Mouse (Mus musculus): ENCODE results near the gene Inpp4a. TPM values are rescaled to one million over a fixed set of nuclear protein-coding genes. Genes with fewer than 3 reads are reported as not detected.

Inpp4a gene
- 17.8 and 18.6 TPM in 2 replicates for polyA plus RNA-seq (2014; fragmentation: Nextera tagmentation; extraction: Ambion mirVana)

GRCm38 (mm10) chr1:37299540-37300491 lies at the start of gene Inpp4a:
Gene Inpp4a, plus strand, starts transcription at chr1:37299865.
- peak within 1 kb of the TSS; percentile 82 for H3K9ac ChIP-seq (ENCODE audit: low read depth, low read length)
- peak; percentile 94 for ATAC-seq (ENCODE audit: low FRiP score, low TSS enrichment)
- peaks cover 7% of the 10 kb centered on the region; the same call in 1 of the 2 replicates for H3K4me1 ChIP-seq (ENCODE audit: control insufficient read depth, insufficient read depth, low read length)
- H3K4me2 ChIP-seq (replicated peaks; ENCODE audit: low read depth, low read length): peak within 1 kb of the TSS; percentile 68
- H3K4me3 ChIP-seq (ENCODE audit: low read length): peak within 1 kb of the TSS; percentile 85
- H3K27ac ChIP-seq (ENCODE audit: low read depth, low read length): no peak within 1 kb of the TSS; the same call in 1 of the 2 replicates
- H3K36me3 ChIP-seq (ENCODE audit: control insufficient read depth, insufficient read depth, low read length): no peaks in the 10 kb centered on the region
- no peaks in the 10 kb centered on the region for H3K9me3 ChIP-seq (ENCODE audit: control insufficient read depth, low read length)
- H3K27me3 ChIP-seq (ENCODE audit: control insufficient read depth, insufficient read depth, low read length): no peaks in the 10 kb centered on the region
- under 1% methylated on average over 74 of the region's 77 CpGs for WGBS

GRCm38 (mm10) chr1:37250643-37251310 lies 48.9 kb upstream of the Inpp4a start:
- Histone ChIP-seq H3K36me3 (ENCODE audit: control insufficient read depth, insufficient read depth, low read length) (no peaks in the 10 kb centered on the region), H3K4me1 (ENCODE audit: control insufficient read depth, insufficient read depth, low read length) (no peaks in the 10 kb centered on the region), H3K4me2 (replicated peaks; ENCODE audit: low read depth, low read length) (no peak overlapping the region), H3K27ac (ENCODE audit: low read depth, low read length) (no peak overlapping the region), H3K9me3 (ENCODE audit: control insufficient read depth, low read length) (no peaks in the 10 kb centered on the region), H3K4me3 (ENCODE audit: low read length) (no peak overlapping the region), H3K27me3 (ENCODE audit: control insufficient read depth, insufficient read depth, low read length) (no peaks in the 10 kb centered on the region), H3K9ac (ENCODE audit: low read depth, low read length) (no peak overlapping the region)
- 40% methylated on average over 5 of the region's 5 CpGs for WGBS
- ATAC-seq (ENCODE audit: low FRiP score, low TSS enrichment): no peak

- 89% methylated on average over 2 of the region's 2 CpGs for WGBS
Observed at GRCm38 (mm10) chr1:37258443-37258842, 41.2 kb upstream of the Inpp4a start.

GRCm38 (mm10) chr1:37272464-37272863 lies 27.2 kb upstream of the Inpp4a start:
- Histone ChIP-seq H3K36me3 (ENCODE audit: control insufficient read depth, insufficient read depth, low read length) (no peaks in the 10 kb centered on the region), H3K4me2 (replicated peaks; ENCODE audit: low read depth, low read length) (no peak overlapping the region), H3K27me3 (ENCODE audit: control insufficient read depth, insufficient read depth, low read length) (no peaks in the 10 kb centered on the region), H3K27ac (ENCODE audit: low read depth, low read length) (no peak overlapping the region), H3K4me1 (ENCODE audit: control insufficient read depth, insufficient read depth, low read length) (no peaks in the 10 kb centered on the region), H3K4me3 (ENCODE audit: low read length) (no peak overlapping the region), H3K9ac (ENCODE audit: low read depth, low read length) (no peak overlapping the region), H3K9me3 (ENCODE audit: control insufficient read depth, low read length) (no peaks in the 10 kb centered on the region)
- ATAC-seq (ENCODE audit: low FRiP score, low TSS enrichment): peak; percentile 49; the same call in 1 of the 2 replicates
- 7% methylated on average over 7 of the region's 7 CpGs for WGBS

More at GRCm38 (mm10) chr1:37258443-37258842, 41.2 kb upstream of the Inpp4a start:
- Histone ChIP-seq H3K9me3 (ENCODE audit: control insufficient read depth, low read length) (peaks cover 3% of the 10 kb centered on the region; the same call in 1 of the 2 replicates), H3K4me1 (ENCODE audit: control insufficient read depth, insufficient read depth, low read length) (no peaks in the 10 kb centered on the region), H3K4me2 (replicated peaks; ENCODE audit: low read depth, low read length) (no peak overlapping the region), H3K9ac (ENCODE audit: low read depth, low read length) (no peak overlapping the region), H3K4me3 (ENCODE audit: low read length) (no peak overlapping the region), H3K36me3 (ENCODE audit: control insufficient read depth, insufficient read depth, low read length) (no peaks in the 10 kb centered on the region), H3K27ac (ENCODE audit: low read depth, low read length) (no peak overlapping the region), H3K27me3 (ENCODE audit: control insufficient read depth, insufficient read depth, low read length) (no peaks in the 10 kb centered on the region)
- no peak for ATAC-seq (ENCODE audit: low FRiP score, low TSS enrichment)

GRCm38 (mm10) chr1:37286556-37286955 lies 13.1 kb upstream of the Inpp4a start:
- H3K27me3 ChIP-seq (ENCODE audit: control insufficient read depth, insufficient read depth, low read length): no peaks in the 10 kb centered on the region
- H3K27ac ChIP-seq (ENCODE audit: low read depth, low read length): no peak overlapping the region
- no peak for ATAC-seq (ENCODE audit: low FRiP score, low TSS enrichment)
- H3K9me3 ChIP-seq (ENCODE audit: control insufficient read depth, low read length): peaks cover 6% of the 10 kb centered on the region; the same call in 1 of the 2 replicates
- H3K36me3 ChIP-seq (ENCODE audit: control insufficient read depth, insufficient read depth, low read length): no peaks in the 10 kb centered on the region
- no peak overlapping the region for H3K9ac ChIP-seq (ENCODE audit: low read depth, low read length)
- no peaks in the 10 kb centered on the region for H3K4me1 ChIP-seq (ENCODE audit: control insufficient read depth, insufficient read depth, low read length)
- 74% methylated on average over 7 of the region's 7 CpGs for WGBS
- no peak overlapping the region for H3K4me3 ChIP-seq (ENCODE audit: low read length)
- no peak overlapping the region for H3K4me2 ChIP-seq (replicated peaks; ENCODE audit: low read depth, low read length)

- Histone ChIP-seq H3K4me2 (replicated peaks; ENCODE audit: low read depth, low read length) (no peak overlapping the region), H3K4me3 (ENCODE audit: low read length) (no peak overlapping the region), H3K36me3 (ENCODE audit: control insufficient read depth, insufficient read depth, low read length) (no peaks in the 10 kb centered on the region), H3K27ac (ENCODE audit: low read depth, low read length) (no peak overlapping the region), H3K9me3 (ENCODE audit: control insufficient read depth, low read length) (peaks cover 6% of the 10 kb centered on the region; the same call in 1 of the 2 replicates), H3K27me3 (ENCODE audit: control insufficient read depth, insufficient read depth, low read length) (no peaks in the 10 kb centered on the region), H3K9ac (ENCODE audit: low read depth, low read length) (no peak overlapping the region), H3K4me1 (ENCODE audit: control insufficient read depth, insufficient read depth, low read length) (no peaks in the 10 kb centered on the region)
- WGBS: 62% methylated on average over 1 of the region's 1 CpGs
- ATAC-seq (ENCODE audit: low FRiP score, low TSS enrichment): no peak
Observed at GRCm38 (mm10) chr1:37287748-37288147, 11.9 kb upstream of the Inpp4a start.

GRCm38 (mm10) chr1:37288181-37288935 lies 11.3 kb upstream of the Inpp4a start:
- no peaks in the 10 kb centered on the region for H3K4me1 ChIP-seq (ENCODE audit: control insufficient read depth, insufficient read depth, low read length)
- no peak overlapping the region for H3K9ac ChIP-seq (ENCODE audit: low read depth, low read length)
- no peaks in the 10 kb centered on the region for H3K36me3 ChIP-seq (ENCODE audit: control insufficient read depth, insufficient read depth, low read length)
- H3K4me3 ChIP-seq (ENCODE audit: low read length): no peak overlapping the region
- WGBS: 65% methylated on average over 11 of the region's 11 CpGs
- no peak overlapping the region for H3K4me2 ChIP-seq (replicated peaks; ENCODE audit: low read depth, low read length)
- H3K9me3 ChIP-seq (ENCODE audit: control insufficient read depth, low read length): peaks cover 6% of the 10 kb centered on the region; the same call in 1 of the 2 replicates
- no peak overlapping the region for H3K27ac ChIP-seq (ENCODE audit: low read depth, low read length)
- no peak for ATAC-seq (ENCODE audit: low FRiP score, low TSS enrichment)
- H3K27me3 ChIP-seq (ENCODE audit: control insufficient read depth, insufficient read depth, low read length): no peaks in the 10 kb centered on the region

GRCm38 (mm10) chr1:37288941-37289340 lies 10.7 kb upstream of the Inpp4a start:
- ATAC-seq (ENCODE audit: low FRiP score, low TSS enrichment): no peak
- 85% methylated on average over 7 of the region's 7 CpGs for WGBS
- Histone ChIP-seq H3K9me3 (ENCODE audit: control insufficient read depth, low read length) (peaks cover under 1% of the 10 kb centered on the region; the same call in 1 of the 2 replicates), H3K4me1 (ENCODE audit: control insufficient read depth, insufficient read depth, low read length) (no peaks in the 10 kb centered on the region), H3K4me2 (replicated peaks; ENCODE audit: low read depth, low read length) (no peak overlapping the region), H3K36me3 (ENCODE audit: control insufficient read depth, insufficient read depth, low read length) (no peaks in the 10 kb centered on the region), H3K4me3 (ENCODE audit: low read length) (no peak overlapping the region), H3K9ac (ENCODE audit: low read depth, low read length) (no peak overlapping the region), H3K27ac (ENCODE audit: low read depth, low read length) (no peak overlapping the region), H3K27me3 (ENCODE audit: control insufficient read depth, insufficient read depth, low read length) (no peaks in the 10 kb centered on the region)
